Mouse (Mus musculus): Measurements from ENCODE around the gene Gm128.

Gm128 gene

DNA sequence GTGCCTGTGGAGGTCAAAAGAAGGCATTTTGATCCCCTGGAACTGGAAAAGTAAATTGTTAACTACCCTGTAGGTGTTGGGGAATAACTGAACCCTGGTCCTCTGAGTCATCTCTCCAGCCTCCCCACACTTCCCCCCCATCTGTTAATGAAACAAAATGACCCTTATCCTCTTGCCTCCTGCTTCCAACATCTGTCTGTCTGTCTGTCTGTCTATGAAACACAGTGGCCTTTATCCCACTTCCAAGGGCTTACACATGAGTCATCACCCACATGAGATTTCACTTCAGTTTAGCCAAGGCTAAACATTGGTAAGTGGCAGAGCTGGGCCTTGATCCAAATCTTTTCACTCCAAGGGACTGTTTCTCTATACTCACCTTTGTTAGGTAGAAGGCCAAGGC is 26.5 kb upstream of the Gm128 start:
- peak; percentile 45 for DNase-seq (ENCODE audit: low read depth)

DNA sequence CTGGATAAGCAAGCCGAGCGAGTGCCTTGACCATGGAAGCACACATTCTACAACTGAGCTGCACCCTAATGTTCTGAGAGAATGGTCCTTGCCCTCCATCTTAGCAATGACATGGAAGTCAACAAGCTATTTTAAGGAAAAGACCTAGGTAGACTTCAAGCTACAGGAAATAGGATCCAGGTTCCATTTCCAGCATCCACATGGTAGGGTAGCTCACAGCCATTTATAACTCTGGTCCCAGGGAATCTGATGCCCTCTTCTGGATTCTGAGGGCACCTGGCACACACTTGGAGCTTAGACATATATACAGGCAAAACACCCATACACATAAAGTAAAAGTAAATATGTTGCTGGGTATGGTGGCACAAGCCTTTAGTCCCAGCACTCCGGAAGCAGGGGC is 24.7 kb upstream of the Gm128 start:
- no peak for DNase-seq (ENCODE audit: low read depth)

DNA sequence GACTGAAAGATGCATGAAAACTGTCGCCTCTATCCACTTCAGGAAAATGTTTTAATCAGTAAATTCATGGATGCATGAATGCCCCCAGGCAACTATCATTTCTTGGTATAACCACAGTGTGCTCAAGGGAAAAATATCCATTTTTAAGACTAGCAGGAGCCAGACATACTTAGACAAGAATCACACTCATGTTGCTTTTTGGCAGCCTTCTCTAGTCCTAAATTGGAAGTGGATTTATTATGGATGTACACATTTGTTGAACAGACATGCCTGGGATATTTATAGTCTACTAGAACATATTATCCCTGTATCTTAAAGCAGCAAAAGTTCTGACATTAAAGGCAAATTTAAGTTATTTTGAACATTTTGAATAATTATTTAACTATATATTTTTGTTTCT is 23.3 kb upstream of the Gm128 start:
- no peak for DNase-seq (ENCODE audit: low read depth)

DNA sequence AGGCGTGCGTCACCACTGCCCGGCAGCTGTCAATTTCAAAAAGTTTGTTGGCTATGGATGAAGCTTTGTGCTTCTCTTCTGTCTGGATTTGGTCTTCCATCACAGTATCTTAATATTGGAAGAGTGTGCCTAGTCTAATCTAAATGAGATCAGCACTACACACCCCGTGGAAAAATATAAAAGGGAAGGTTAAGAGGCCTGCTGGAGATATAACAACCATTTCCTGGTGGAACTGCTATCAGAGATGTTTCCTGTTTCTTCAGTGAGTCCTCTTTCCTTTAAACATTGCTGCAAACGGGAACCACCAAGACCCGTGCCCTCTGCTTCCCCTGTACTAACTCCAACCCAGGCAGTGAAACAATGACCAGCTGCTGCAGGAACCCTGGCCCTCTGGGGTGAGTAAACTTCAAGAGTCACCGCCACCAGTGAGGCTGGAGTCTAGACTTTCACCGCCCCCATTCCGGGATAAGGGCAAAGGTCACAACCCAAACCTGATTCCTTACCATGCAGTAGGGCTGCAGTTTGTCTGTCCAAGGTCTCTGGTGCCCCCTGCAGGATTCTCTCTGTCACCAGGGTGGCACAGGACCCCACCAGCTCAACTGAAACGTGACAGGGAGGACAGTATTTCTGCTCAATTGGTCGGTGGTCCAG is 21.8 kb upstream of the Gm128 start:
- peak; percentile 77 for DNase-seq (ENCODE audit: low read depth)

DNA sequence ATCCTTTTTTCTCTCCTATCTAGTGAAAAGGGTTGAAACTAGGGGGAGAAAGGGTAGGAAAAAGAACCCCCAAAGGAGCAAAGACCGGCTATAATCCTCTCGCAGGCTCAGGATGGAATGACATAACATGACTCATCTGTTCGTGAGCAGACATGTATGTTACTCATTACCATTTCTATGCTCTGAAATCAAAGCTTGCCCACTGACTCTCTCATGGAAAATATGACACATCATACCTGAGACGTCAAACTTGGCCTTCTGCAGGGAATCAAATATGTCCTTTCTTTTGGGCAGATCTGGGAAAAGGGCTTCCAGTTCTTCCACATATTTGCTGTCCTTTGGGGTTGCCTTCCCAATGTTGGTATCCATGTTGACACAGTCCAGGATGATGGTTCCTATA is 20.6 kb upstream of the Gm128 start:
- no peak for DNase-seq (ENCODE audit: low read depth)

DNA sequence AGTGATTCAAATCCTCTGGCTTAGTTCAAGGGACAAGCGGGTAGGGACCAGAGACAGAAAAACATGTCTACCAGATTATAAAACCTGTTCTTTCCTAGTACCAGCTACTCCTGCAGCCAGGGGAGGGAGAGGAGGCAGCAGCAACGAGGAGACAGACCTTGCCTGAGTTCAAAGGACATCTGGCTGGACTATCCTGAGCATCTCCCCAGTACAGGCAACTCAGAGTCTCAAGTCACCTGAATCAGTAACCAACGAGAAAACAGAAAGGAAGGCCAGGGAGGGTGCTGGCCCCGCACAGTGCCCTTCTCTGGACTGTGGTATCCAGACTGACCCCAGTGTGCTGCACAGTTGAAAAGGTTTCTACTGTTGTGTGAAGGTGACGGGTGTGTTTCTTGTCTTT is 15.5 kb upstream of the Gm128 start:
- DNase-seq (ENCODE audit: low read depth), result no peak

DNA sequence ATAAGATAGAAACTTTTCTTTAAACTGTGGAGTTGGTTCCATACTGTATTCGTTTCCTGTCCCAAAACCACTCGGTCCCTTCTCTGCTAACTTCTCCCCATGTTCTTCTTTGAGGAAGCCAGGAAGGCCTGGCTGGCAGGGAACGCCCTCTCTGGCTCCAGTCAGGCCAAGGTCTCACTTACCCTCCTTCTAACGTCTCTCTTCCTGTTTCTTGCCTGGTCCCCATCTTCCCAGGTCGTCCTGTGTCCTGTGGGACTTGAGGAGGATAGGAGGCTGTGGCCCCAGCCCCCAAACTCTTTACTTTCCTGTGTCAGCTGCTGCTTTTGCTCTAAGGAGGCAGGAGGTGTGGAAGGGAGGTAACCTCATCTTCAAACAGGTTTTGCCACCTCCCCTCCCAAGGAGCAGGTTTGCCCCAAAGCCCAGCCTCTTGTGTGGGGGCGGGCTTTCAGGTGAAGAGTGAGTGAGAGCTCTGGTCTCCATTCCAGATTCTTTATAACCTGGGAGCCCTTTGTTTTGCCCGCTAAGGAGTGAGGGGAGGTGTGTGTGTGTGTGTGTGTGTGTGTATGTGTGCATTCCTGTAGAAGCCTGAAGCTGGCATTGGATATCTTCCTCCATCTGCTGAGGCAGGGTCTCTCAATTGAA is 9.5 kb upstream of the Gm128 start, which contains the start of gene Bnipl:
TSS of gene Bnipl (minus strand) at position 411 of the 642 bp plus-strand sequence.
- DNase-seq (ENCODE audit: low read depth), result no peak

DNA sequence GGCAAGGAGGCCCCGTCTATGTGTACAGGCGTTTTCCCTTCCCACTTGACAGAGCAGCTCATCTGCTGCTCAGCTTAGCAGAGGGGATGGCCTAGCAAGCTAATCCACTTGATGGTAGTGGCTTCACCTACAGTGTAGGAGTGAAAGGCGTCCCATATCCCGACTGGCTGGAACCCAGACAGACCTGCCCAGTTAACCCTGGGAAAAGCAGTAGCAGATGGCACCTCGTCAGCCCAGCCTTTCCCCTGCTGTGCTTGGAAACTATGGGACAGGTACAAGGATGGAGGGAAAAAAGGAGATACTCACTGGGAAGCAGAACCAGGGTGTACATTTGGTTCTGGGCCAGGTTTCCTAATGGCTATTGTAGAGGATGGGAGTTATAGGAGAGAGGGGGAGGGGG is 9.0 kb upstream of the Gm128 start:
- no peak for DNase-seq (ENCODE audit: low read depth)

DNA sequence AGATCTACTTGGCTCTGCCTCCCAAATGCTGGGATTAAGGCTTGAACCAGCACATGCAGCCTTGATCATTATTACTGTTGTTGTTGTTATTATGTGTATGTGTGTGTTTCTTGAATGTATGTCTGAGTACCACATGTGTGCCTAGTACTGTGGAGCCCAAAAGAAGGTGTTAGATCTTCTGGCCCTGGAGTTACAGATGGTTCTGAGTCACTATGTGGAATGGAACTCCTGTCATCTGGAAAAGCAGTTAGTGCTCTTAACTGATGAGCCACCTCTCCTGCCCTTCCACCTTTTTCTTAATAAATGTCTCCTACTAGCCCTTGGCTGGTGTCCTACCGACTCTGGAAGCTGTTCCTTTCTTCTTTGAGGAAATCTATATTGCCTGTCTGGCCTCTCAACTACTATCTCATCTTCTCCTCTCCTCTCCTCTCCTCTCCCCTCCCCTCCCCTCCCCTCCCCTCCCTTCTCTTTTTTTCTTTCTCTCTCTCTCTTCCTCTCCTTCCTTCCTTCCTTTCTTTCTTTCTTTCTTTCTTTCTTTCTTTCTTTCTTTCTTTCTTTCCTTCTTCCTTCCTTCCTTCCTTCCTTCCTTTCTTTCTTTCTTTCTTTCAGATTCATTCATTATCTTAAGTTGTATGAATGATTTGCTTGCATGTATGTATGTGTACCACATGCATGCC is 6.4 kb upstream of the Gm128 start:
- no peak for DNase-seq (ENCODE audit: low read depth)

DNA sequence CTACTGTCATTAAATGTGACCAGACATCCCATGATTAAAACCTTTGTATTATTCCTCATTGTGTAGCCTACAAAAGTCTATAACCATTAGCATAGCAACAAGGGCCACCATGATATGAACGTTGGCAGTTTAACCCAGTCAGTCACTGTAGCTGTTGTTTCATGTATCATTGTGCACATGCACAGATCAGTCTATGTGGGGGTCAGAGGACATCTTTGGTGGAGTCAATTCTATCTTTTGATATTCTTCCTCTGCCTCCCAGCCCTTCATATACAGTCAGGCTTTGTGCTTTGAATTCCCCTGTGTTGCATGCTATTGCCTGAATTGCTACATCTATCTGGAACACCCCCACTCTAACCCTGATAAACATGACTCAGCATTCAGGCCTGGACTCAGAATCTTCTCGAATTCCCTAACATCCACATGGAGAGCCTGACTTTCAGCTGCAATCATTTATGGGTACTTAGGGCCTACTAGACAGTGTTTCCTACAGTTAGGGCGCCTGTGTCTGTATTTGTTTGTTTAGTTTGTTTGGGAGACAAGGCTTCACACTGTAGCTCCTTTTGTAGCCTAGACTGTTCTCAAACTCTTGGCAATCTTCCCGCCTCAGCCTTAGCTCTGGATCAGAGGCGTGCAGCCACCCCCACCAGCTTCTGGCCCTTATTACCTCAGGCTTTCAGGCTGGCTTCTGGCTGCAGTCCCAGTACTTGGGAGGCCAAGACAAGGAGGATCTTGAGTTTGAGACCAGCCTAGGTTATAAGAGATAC is 5.2 kb upstream of the Gm128 start:
- DNase-seq (ENCODE audit: low read depth), result peak; percentile 29

DNA sequence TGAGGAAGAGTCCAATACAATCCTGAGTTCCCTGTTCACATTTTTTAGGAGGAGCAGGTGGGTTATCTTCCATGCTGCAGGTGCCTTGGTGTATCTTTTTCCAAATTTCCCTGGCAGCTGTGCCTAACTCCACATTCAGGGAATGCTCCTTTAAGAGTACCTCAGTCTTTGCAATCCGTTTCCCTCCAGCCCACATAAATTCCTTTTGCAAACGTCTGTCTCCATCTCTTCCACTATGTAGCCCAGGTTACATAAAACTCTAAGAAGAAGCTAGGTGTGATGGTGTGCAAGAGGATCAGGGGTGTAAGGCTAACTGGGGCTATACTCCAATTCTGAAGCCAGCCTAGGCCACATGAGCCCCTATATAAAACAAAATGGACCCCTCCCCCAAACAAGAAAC is 1.7 kb upstream of the Gm128 start:
- DNase-seq (ENCODE audit: low read depth), result no peak

DNA sequence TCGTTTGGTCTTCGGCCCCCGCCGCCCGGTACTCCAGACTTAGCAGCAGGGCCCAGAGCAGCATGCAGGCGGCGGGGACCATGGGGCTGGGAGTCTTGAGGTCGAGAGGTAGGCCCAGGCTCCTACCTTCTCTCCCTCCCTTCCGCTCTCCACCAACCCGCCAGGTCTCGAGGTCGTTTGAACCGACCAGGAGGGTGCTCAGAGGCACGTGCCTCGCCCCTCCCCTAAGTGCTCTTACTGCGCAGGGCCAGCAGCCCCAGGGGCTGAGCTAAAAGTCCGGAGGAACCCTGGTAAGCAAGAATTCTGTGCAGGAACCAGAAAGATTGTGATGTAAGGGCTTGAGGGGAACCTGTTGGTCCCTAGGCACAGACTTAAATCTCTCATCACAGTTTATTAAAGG is 498 bp downstream of the Gm128 start:
- DNase-seq (ENCODE audit: low read depth), result no peak

DNA sequence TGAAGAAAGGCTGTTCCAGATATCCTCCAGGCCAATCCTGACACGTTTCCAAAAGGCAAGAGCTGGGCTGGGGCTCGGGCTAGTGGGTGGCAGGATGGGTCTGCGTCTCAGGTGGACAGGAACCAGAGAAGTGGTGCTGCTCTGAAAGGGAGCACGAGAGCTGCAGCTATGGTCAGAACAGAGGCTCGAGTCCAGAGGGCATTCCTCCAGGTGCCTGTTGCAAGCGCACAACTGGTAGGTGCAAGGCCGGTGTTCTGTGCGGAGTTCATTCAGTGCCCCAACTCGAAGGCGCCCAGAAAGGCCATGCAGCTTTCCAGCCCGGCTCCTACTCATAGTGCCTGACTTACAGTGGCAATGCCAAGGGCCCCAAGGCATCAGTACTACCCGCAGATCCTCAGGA is 1.4 kb downstream of the Gm128 start:
- no peak for DNase-seq (ENCODE audit: low read depth)

DNA sequence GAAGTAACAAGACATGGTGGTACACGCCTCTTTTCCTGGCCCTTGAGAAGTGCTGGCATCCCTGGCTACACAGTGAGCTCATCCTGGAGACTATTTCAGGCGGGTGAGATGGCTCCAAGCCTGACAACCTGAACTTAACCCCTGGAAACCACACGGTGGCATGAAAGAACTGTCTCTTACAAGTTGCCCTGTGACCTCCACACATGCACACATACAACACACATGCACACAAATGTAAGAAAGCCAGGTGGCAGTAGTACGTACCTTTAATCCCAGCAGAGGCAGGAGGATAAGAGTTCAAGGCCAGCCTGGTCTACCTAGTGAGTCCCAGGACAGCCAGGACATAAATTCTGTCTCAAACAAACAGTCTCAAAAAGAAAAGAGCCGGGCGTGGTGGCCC is 2.4 kb downstream of the Gm128 start:
- DNase-seq (ENCODE audit: low read depth), result peak; percentile 44

DNA sequence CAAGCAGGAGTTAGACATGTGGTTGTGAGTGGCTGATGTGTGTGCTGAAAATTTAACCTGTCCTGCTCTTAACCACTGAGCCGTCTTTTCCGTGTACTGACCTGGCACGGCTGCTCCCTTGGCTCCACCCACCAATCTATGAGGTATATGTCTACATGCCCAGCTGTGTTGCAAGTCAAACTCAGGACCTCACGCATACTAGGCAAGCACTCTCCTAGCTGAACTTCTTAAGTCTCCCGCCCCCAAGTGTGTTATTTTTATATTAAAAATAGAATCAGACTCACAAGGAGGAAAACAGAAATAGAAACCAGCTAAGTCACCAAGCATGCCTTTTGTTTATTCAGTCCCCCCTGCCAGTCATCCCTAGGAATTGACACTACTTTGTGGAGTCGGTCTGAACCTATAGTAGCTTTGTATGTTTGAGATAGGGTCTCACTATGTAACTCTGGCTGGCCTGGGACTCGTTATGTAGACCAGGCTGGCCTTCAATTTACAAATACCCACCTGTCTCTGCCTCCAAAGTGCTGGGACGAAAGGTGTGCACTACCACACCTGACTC is 3.8 kb downstream of the Gm128 start:
- no peak for DNase-seq (ENCODE audit: low read depth)

DNA sequence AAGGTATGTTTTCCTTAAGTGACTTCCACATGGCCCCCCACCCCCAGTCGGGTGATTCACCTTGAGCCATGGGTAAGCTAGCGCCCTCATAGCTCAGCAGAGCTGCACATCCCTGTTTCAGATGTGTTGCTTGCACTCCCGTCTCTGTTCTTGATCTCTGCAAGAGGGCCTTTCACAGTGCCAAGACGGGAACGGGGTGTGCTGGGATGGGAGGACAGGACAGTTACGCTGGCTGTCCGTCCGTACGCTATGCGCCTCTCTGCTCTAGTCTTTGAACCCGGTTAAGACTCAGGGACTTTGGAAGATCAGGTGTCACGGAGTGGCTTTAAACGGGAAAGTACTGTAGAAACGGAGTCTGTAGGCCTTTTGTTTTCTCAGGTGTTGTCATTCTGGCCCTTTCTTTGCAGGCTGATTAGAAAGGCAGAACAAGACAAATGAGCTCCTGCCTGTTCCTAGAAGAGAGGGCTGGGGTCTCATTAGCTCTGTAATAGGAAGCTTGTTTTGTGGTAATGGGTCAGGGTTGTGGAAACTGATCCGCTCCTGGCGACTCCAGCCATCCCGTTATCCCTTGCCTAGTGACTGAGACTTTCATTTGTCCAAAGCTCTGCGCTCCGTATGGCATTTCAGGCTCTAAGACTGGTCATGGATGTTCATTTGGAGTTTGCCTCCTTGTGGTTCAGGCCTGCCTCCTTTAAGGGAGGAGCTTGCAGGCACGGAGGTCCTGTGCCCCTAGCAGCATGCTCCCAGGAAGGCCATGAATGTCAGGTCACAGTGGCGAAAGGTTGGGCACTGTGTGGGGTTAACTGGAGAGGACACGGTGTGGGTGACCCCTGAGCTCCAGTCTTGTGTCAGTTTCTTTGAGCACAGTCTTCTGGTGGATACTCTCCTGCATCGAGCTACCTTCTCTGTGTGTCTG is 5.8 kb downstream of the Gm128 start:
- DNase-seq (ENCODE audit: low read depth), result no peak

DNA sequence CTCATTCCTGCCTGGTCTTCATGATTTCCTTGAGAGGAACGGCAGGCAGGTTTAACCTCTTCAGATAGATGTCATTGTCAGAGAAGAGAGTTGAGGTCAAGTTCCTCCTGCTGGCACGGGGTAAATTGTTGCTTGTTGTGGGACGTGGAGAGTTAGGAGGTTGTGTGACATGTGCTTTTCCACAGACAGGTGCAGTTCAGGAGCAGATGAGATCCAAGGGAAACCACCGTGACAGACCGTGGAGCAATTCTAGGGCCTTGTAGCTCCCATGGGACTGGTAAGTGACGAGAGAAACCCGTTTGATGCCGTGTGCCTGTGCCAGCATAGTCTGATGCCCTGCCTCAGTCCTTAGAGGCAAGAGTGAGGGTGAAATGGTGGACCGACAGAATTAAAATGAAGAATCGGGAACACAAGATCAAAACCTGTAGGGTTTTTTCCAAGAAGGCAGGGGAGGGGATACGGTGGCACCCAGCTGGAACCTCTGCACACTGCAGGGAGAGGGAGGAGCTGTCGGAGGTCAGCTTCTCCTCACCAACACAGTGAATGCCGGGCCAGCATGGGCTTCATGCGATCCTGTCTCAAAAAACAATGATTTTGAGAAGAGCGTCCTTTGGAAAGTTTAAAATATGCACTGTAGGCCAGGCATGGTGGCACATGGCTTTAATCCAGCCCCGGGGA is 8.0 kb downstream of the Gm128 start:
- no peak for DNase-seq (ENCODE audit: low read depth)

DNA sequence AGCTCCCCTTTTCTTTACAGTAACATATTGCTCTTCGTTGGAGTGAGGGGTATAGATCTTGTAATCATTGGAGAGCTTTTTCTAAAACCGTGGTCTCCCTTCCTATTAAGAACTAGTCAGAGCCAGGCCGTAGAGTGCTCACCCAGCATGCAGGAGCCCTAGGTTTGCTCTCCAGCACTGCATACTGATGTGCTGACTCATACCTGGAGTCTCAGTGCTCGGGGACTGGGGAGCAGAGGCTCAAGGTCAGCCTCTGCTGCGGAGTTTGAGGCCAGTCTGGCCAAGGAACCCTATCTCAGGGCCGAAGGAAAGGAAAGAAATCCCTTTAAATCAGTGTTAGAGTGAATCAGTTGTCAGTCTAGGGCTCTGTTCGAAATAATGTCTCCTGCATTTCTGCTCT is 8.6 kb downstream of the Gm128 start:
- peak; percentile 59 for DNase-seq (ENCODE audit: low read depth)

DNA sequence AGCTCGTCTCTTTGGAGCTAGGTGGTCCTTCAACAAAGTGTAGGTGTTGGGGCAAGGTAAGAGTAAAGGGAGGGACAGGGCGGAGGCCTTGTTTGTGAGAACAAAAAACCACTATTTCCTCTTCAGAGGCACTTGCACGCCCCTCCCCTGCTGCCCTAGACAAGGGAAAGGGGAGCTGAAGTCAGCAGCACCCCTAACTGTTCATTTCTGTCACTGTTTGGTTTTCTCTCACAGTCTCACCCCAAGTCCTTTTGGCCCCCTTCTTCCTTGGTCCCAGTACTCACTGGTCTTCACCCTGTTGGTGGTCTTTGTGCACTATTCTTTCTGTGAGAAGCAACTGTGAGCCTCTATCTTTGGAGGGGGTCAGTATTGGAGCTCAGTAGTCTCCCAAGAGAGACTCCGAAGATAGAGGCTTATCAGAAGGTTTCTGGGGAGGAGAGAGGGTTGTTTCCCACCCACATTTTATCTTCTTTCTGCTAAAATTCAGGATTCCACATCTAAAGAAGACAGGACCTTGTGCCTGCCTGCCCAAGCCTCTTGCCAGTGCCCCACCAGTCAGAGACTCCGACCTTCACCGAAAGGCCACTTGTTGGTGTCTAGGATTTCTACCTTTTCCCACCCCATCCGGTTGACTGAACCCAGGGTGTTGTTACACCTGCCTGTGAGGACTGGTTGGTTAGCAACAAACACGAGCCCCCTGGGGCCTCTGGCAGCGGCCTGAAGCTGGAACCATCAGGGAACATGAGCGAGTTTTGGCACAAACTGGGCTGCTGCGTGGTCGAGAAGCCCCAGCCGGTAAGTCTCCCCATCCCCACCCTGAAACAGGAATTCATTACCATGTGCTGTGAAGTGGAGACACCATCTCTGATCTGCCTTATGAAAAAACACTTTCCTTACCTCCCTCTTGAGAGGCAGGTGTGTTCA is 9.8 kb downstream of the Gm128 start, which contains the start of gene Mllt11:
TSS of gene Mllt11 (minus strand) at position 874 of the 924 bp plus-strand sequence.
- DNase-seq (ENCODE audit: low read depth), result peak; percentile 28

Data from 416B (cell line).